Mouse (Mus musculus): ENCODE measurements around the gene Map2k4. TPM values are rescaled to one million over a fixed set of nuclear protein-coding genes. Genes with fewer than 3 reads are reported as not detected.

Map2k4 gene
- polyA plus RNA-seq, 1 experiment from 2014 or later: 51.1 TPM

GRCm38 (mm10) chr11:65773946-65774656, 14.0 kb downstream of the Map2k4 start:
- DNase-seq (ENCODE audit: low read depth, low spot score) (no peak), ATAC-seq (no peak)
- TF ChIP-seq CTCF (IDR thresholded peaks at IDR 0.05): no peak
- in situ Hi-C loops (cut with MboI; ENCODE audit: low pct_unique_long_range_greater_than_20kb): no loop called here
- ChIA-PET POLR2A (interaction anchor here (1.2 kb wide), 1 partner anchor 14 kb away, joined by 6 read pairs; the partner anchor contains the start of gene Map2k4), CTCF (interaction anchor here (0.8 kb wide), 1 partner anchor 12 kb away, joined by 3 read pairs; no protein-coding TSS in a partner anchor)
- no peaks in the 10 kb centered on the region for H3K27me3 ChIP-seq

GRCm38 (mm10) chr11:65773535-65773934, 14.6 kb downstream of the Map2k4 start:
- no peak for TF ChIP-seq CTCF (IDR thresholded peaks at IDR 0.05)
- DNase-seq (ENCODE audit: low read depth, low spot score): no peak
- CTCF ChIA-PET: no interaction called here
- POLR2A ChIA-PET: interaction anchor here (1.2 kb wide), 1 partner anchor 15 kb away, joined by 6 read pairs; the partner anchor contains the start of gene Map2k4
- H3K27me3 ChIP-seq: no peaks in the 10 kb centered on the region
- in situ Hi-C loops (cut with MboI; ENCODE audit: low pct_unique_long_range_greater_than_20kb): no loop called here
- no peak for ATAC-seq

GRCm38 (mm10) chr11:65771546-65771945, 16.6 kb downstream of the Map2k4 start:
- DNase-seq (ENCODE audit: low read depth, low spot score) (no peak), ATAC-seq (no peak)
- no peaks in the 10 kb centered on the region for H3K27me3 ChIP-seq
- ChIA-PET CTCF (no interaction called here), POLR2A (no interaction called here)
- in situ Hi-C loops (cut with MboI; ENCODE audit: low pct_unique_long_range_greater_than_20kb): no loop called here
- no peak for TF ChIP-seq CTCF (IDR thresholded peaks at IDR 0.05)

- H3K27me3 ChIP-seq: no peaks in the 10 kb centered on the region
These were observed 18.1 kb downstream of the Map2k4 start for GRCm38 (mm10) chr11:65769990-65770389.

GRCm38 (mm10) chr11:65768445-65768844, 19.7 kb downstream of the Map2k4 start:
- no peaks in the 10 kb centered on the region for H3K27me3 ChIP-seq
- in situ Hi-C loops (cut with MboI; ENCODE audit: low pct_unique_long_range_greater_than_20kb): no loop called here
- ChIA-PET POLR2A (no interaction called here), CTCF (no interaction called here)
- DNase-seq (ENCODE audit: low read depth, low spot score): no peak
- no peak for ATAC-seq
- no peak for TF ChIP-seq CTCF (IDR thresholded peaks at IDR 0.05)

More at GRCm38 (mm10) chr11:65769990-65770389, 18.1 kb downstream of the Map2k4 start:
- ChIA-PET POLR2A (interaction anchor here (0.6 kb wide), 1 partner anchor 1896 kb away, joined by 3 read pairs; no protein-coding TSS in a partner anchor), CTCF (no interaction called here)
- in situ Hi-C loops (cut with MboI; ENCODE audit: low pct_unique_long_range_greater_than_20kb): no loop called here
- ATAC-seq: no peak
- DNase-seq (ENCODE audit: low read depth, low spot score): no peak
- TF ChIP-seq CTCF (IDR thresholded peaks at IDR 0.05): no peak

- ChIA-PET CTCF (no interaction called here), POLR2A (no interaction called here)
- no peak for DNase-seq (ENCODE audit: low read depth, low spot score)
- no peak for TF ChIP-seq CTCF (IDR thresholded peaks at IDR 0.05)
- H3K27me3 ChIP-seq: no peaks in the 10 kb centered on the region
- in situ Hi-C loops (cut with MboI; ENCODE audit: low pct_unique_long_range_greater_than_20kb): no loop called here
- ATAC-seq: no peak
These were observed 27.2 kb downstream of the Map2k4 start for GRCm38 (mm10) chr11:65760912-65761311.

- DNase-seq (ENCODE audit: low read depth, low spot score) (no peak), ATAC-seq (no peak)
- in situ Hi-C loops (cut with MboI; ENCODE audit: low pct_unique_long_range_greater_than_20kb): no loop called here
- H3K27me3 ChIP-seq: no peaks in the 10 kb centered on the region
- POLR2A ChIA-PET: no interaction called here
- CTCF ChIA-PET: no interaction called here
- TF ChIP-seq CTCF (IDR thresholded peaks at IDR 0.05): no peak
These were observed 28.7 kb downstream of the Map2k4 start for GRCm38 (mm10) chr11:65759350-65759749.

GRCm38 (mm10) chr11:65754161-65754560, 33.9 kb downstream of the Map2k4 start:
- DNase-seq (ENCODE audit: low read depth, low spot score): no peak
- in situ Hi-C loops (cut with MboI; ENCODE audit: low pct_unique_long_range_greater_than_20kb): no loop called here
- CTCF ChIA-PET: no interaction called here
- H3K27me3 ChIP-seq: no peaks in the 10 kb centered on the region
- ATAC-seq: no peak
- TF ChIP-seq CTCF (IDR thresholded peaks at IDR 0.05): no peak
- POLR2A ChIA-PET: no interaction called here

GRCm38 (mm10) chr11:65753593-65753992, 34.5 kb downstream of the Map2k4 start:
- ATAC-seq (no peak), DNase-seq (ENCODE audit: low read depth, low spot score) (no peak)
- in situ Hi-C loops (cut with MboI; ENCODE audit: low pct_unique_long_range_greater_than_20kb): no loop called here
- no peaks in the 10 kb centered on the region for H3K27me3 ChIP-seq
- TF ChIP-seq CTCF (IDR thresholded peaks at IDR 0.05): no peak
- ChIA-PET POLR2A (no interaction called here), CTCF (no interaction called here)

- no peaks in the 10 kb centered on the region for H3K27me3 ChIP-seq
- CTCF ChIA-PET: interaction anchor here (1.2 to 1.8 kb wide), 3 partner anchors 10 to 14 kb away, joined by 3 to 7 read pairs (median 6); no protein-coding TSS in a partner anchor
- no peak for TF ChIP-seq CTCF (IDR thresholded peaks at IDR 0.05)
- DNase-seq (ENCODE audit: low read depth, low spot score) (no peak), ATAC-seq (no peak)
- in situ Hi-C loops (cut with MboI; ENCODE audit: low pct_unique_long_range_greater_than_20kb): no loop called here
- POLR2A ChIA-PET: no interaction called here
These were observed 37.6 kb downstream of the Map2k4 start for GRCm38 (mm10) chr11:65750546-65750945.

- no peaks in the 10 kb centered on the region for H3K27me3 ChIP-seq
- POLR2A ChIA-PET: no interaction called here
- no peak for TF ChIP-seq CTCF (IDR thresholded peaks at IDR 0.05)
- DNase-seq (ENCODE audit: low read depth, low spot score): no peak
- ATAC-seq: no peak
- CTCF ChIA-PET: interaction anchor here (1.1 kb wide), 1 partner anchor 12 kb away, joined by 5 read pairs; no protein-coding TSS in a partner anchor
- in situ Hi-C loops (cut with MboI; ENCODE audit: low pct_unique_long_range_greater_than_20kb): no loop called here
These were observed 40.7 kb downstream of the Map2k4 start for GRCm38 (mm10) chr11:65747433-65747832.

Measured in Patski (cell line).